Mouse (Mus musculus): ENCODE data around the gene Khdc1c. TPM values are rescaled to one million over a fixed set of nuclear protein-coding genes. Genes with fewer than 3 reads are reported as not detected.
"Not testable (repeated sequence)": the region's sequence is repeated elsewhere in the genome, so short reads cannot be mapped to it uniquely, and the experiment has no call there.

Gene Khdc1c
- total RNA-seq (2021): not detected
- long read RNA-seq, experiment 1: 0 reads
- long read RNA-seq, experiment 2: 0 reads

- not testable (repeated sequence) for DNase-seq (ENCODE audit: low spot score)
These were observed at the start of gene Khdc1c for GRCm38 (mm10) chr1:21368031-21368430. Gene Khdc1c (plus strand): TSS chr1:21368331.

GRCm38 (mm10) chr1:21320271-21320670 lies 47.9 kb upstream of the Khdc1c start:
- DNase-seq (ENCODE audit: low spot score): not testable (repeated sequence)

GRCm38 (mm10) chr1:21321656-21322055 lies 46.5 kb upstream of the Khdc1c start:
- DNase-seq (ENCODE audit: low spot score): no peak

- DNase-seq (ENCODE audit: low spot score): no peak
These were observed 44.0 kb upstream of the Khdc1c start for GRCm38 (mm10) chr1:21323996-21324574.

- DNase-seq (ENCODE audit: low spot score): no peak
These were observed 43.5 kb upstream of the Khdc1c start for GRCm38 (mm10) chr1:21324633-21325032.

GRCm38 (mm10) chr1:21326733-21327132 lies 41.4 kb upstream of the Khdc1c start:
- no peak for DNase-seq (ENCODE audit: low spot score)

- not testable (repeated sequence) for DNase-seq (ENCODE audit: low spot score)
These were observed 37.0 kb upstream of the Khdc1c start for GRCm38 (mm10) chr1:21331161-21331560.

- no peak for DNase-seq (ENCODE audit: low spot score)
These were observed 34.7 kb upstream of the Khdc1c start for GRCm38 (mm10) chr1:21333222-21333973.

GRCm38 (mm10) chr1:21335836-21336235 lies 32.3 kb upstream of the Khdc1c start:
- no peak for DNase-seq (ENCODE audit: low spot score)

GRCm38 (mm10) chr1:21340745-21341144 lies 27.4 kb upstream of the Khdc1c start:
- DNase-seq (ENCODE audit: low spot score): no peak

- peak; percentile 61 for DNase-seq (ENCODE audit: low spot score)
These were observed 23.9 kb upstream of the Khdc1c start for GRCm38 (mm10) chr1:21344253-21344652.

GRCm38 (mm10) chr1:21344752-21345151 lies 23.4 kb upstream of the Khdc1c start:
- not testable (repeated sequence) for DNase-seq (ENCODE audit: low spot score)

- no peak for DNase-seq (ENCODE audit: low spot score)
These were observed 18.8 kb upstream of the Khdc1c start, which contains the start of gene Khdc1a for GRCm38 (mm10) chr1:21349341-21349740. Gene Khdc1a (plus strand): TSS chr1:21349641.

- DNase-seq (ENCODE audit: low spot score): no peak
These were observed 15.1 kb downstream of the Khdc1c start, which contains the start of gene Khdc1b for GRCm38 (mm10) chr1:21383256-21383655. Gene Khdc1b (plus strand): TSS chr1:21383556.

GRCm38 (mm10) chr1:21391138-21391671 lies 23.1 kb downstream of the Khdc1c start:
- no peak for DNase-seq (ENCODE audit: low spot score)

- DNase-seq (ENCODE audit: low spot score): no peak
These were observed 34.7 kb downstream of the Khdc1c start for GRCm38 (mm10) chr1:21402804-21403203.

GRCm38 (mm10) chr1:21407266-21407665 lies 39.1 kb downstream of the Khdc1c start:
- no peak for DNase-seq (ENCODE audit: low spot score)

GRCm38 (mm10) chr1:21411331-21412196 lies 43.4 kb downstream of the Khdc1c start:
- peak; percentile 62 for DNase-seq (ENCODE audit: low spot score)

GRCm38 (mm10) chr1:21412197-21412555 lies 44.0 kb downstream of the Khdc1c start:
- no peak for DNase-seq (ENCODE audit: low spot score)

- peak; percentile 20 for DNase-seq (ENCODE audit: low spot score)
These were observed 51.2 kb downstream of the Khdc1c start for GRCm38 (mm10) chr1:21419370-21419769.
